ENCODE assay signal across 12 mouse cellular contexts in genomic region chr6:113662964-113663700, GRCm38 (mm10). TPM values are rescaled to one million over a fixed set of nuclear protein-coding genes. Genes with fewer than 3 reads are reported as not detected.
DNase-seq lines count a peak whose midpoint lies in the region; ATAC-seq and TF ChIP-seq lines count a peak whose summit lies in the region.
"Had no signal": no experiment of that assay in that cellular context is flagged by ENCODE, and none has a peak within 500 bp of the region (broad histone marks: within the 10 kb centered on the region; RNA-seq: fewer than 3 reads in every experiment).

No protein-coding gene starts in this region.

- no peak overlapping the region for H3K4me3 ChIP-seq in forebrain, postnatal 0 days (ENCODE audit: low read depth, low read length)
- H3K4me3 ChIP-seq in forebrain, embryonic 16.5 days (replicated peaks; ENCODE audit: low read length) = no peak overlapping the region
- H3K4me3 ChIP-seq in lung, postnatal 0 days (ENCODE audit: low read depth, low read length) = no peak overlapping the region
- H3K4me3 ChIP-seq in stomach, postnatal 0 days (ENCODE audit: low read depth, low read length) = no peak overlapping the region
- H3K4me3 ChIP-seq in hindbrain, embryonic 16.5 days (ENCODE audit: low read length) = no peak overlapping the region

- H3K27ac ChIP-seq in forebrain, postnatal 0 days (ENCODE audit: low read depth, low read length) = no peak overlapping the region
- no peak overlapping the region for H3K27ac ChIP-seq in forebrain, embryonic 16.5 days (ENCODE audit: low read length)
- no peak overlapping the region for H3K27ac ChIP-seq in lung, postnatal 0 days (ENCODE audit: low read length)
- no peak overlapping the region for H3K27ac ChIP-seq in stomach, postnatal 0 days (replicated peaks)
- H3K27ac ChIP-seq in hindbrain, embryonic 16.5 days (ENCODE audit: low read depth, low read length) = no peak overlapping the region

- H3K36me3 ChIP-seq in forebrain, postnatal 0 days (ENCODE audit: insufficient read depth) = no peaks in the 10 kb centered on the region
- no peaks in the 10 kb centered on the region for H3K36me3 ChIP-seq in forebrain, embryonic 16.5 days (ENCODE audit: control insufficient read depth, insufficient read depth)
- H3K36me3 ChIP-seq in lung, postnatal 0 days (ENCODE audit: insufficient read depth, low read length) = no peaks in the 10 kb centered on the region
- H3K36me3 ChIP-seq in stomach, postnatal 0 days (ENCODE audit: control insufficient read depth, insufficient read depth, low read length) = no peaks in the 10 kb centered on the region
- no peaks in the 10 kb centered on the region for H3K36me3 ChIP-seq in hindbrain, embryonic 16.5 days (ENCODE audit: control insufficient read depth, insufficient read depth, low read length)

- TF ChIP-seq EP300 in lung, postnatal 0 days (IDR thresholded peaks at IDR 0.05) = no peak
- TF ChIP-seq EP300 in stomach, postnatal 0 days (optimal IDR thresholded peaks at IDR 0.05) = no peak

- no peaks in the 10 kb centered on the region for H3K4me1 ChIP-seq in forebrain, postnatal 0 days (ENCODE audit: insufficient read depth)
- no peaks in the 10 kb centered on the region for H3K4me1 ChIP-seq in forebrain, embryonic 16.5 days (replicated peaks; ENCODE audit: control insufficient read depth, insufficient read depth, low read length)
- H3K4me1 ChIP-seq in lung, postnatal 0 days (ENCODE audit: insufficient read depth, low read depth, low read length) = no peaks in the 10 kb centered on the region; the same call in 1 of the 2 replicates
- no peaks in the 10 kb centered on the region for H3K4me1 ChIP-seq in stomach, postnatal 0 days (replicated peaks; ENCODE audit: control insufficient read depth, insufficient read depth)
- H3K4me1 ChIP-seq in hindbrain, embryonic 16.5 days (ENCODE audit: control insufficient read depth, insufficient read depth, low read depth, low read length) = no peaks in the 10 kb centered on the region

- no peaks in the 10 kb centered on the region for H3K9me3 ChIP-seq in forebrain, postnatal 0 days (ENCODE audit: low read length)
- H3K9me3 ChIP-seq in forebrain, embryonic 16.5 days (ENCODE audit: control insufficient read depth, low read length) = no peaks in the 10 kb centered on the region
- no peaks in the 10 kb centered on the region for H3K9me3 ChIP-seq in lung, postnatal 0 days (ENCODE audit: low read length)
- H3K9me3 ChIP-seq in stomach, postnatal 0 days (ENCODE audit: control insufficient read depth, low read length) = no peaks in the 10 kb centered on the region
- H3K9me3 ChIP-seq in hindbrain, embryonic 16.5 days (ENCODE audit: control insufficient read depth, low read length) = no peaks in the 10 kb centered on the region

- no peak overlapping the region for H3K9ac ChIP-seq in forebrain, postnatal 0 days
- H3K9ac ChIP-seq in forebrain, embryonic 16.5 days (replicated peaks; ENCODE audit: low read depth, low read length) = no peak overlapping the region
- H3K9ac ChIP-seq in lung, postnatal 0 days (replicated peaks; ENCODE audit: low read depth) = no peak overlapping the region
- no peak overlapping the region for H3K9ac ChIP-seq in stomach, postnatal 0 days (ENCODE audit: low read length)
- H3K9ac ChIP-seq in hindbrain, embryonic 16.5 days (ENCODE audit: low read depth, low read length) = no peak overlapping the region

- DNase-seq in forebrain, postnatal 0 days = no peak
- DNase-seq in lung, postnatal 0 days (ENCODE audit: low spot score) = peak; percentile 54
- no peak for DNase-seq in lung, postnatal 14 days
- no peak for DNase-seq in stomach, postnatal 0 days (ENCODE audit: low spot score)
- no peak for DNase-seq in frontal cortex, adult 2 months (ENCODE audit: extremely low spot score in 1 of 2, low spot score in 1 of 2)
- DNase-seq: kidney, postnatal 14 days; thymus, adult 2 months had no signal

- no peak overlapping the region for H3K4me2 ChIP-seq in forebrain, postnatal 0 days (ENCODE audit: low read depth)
- H3K4me2 ChIP-seq in forebrain, embryonic 16.5 days (ENCODE audit: low read length) = no peak overlapping the region
- H3K4me2 ChIP-seq in lung, postnatal 0 days (replicated peaks; ENCODE audit: low read depth, low read length) = no peak overlapping the region
- H3K4me2 ChIP-seq in stomach, postnatal 0 days (replicated peaks; ENCODE audit: low read depth) = no peak overlapping the region
- H3K4me2 ChIP-seq in hindbrain, embryonic 16.5 days (ENCODE audit: low read length) = no peak overlapping the region

- WGBS in forebrain, postnatal 0 days = 87% methylated on average over 8 of the region's 8 CpGs
- WGBS in forebrain, embryonic 16.5 days = 85% methylated on average over 8 of the region's 8 CpGs
- 89% methylated on average over 8 of the region's 8 CpGs for WGBS in lung, postnatal 0 days
- WGBS in stomach, postnatal 0 days = 90% methylated on average over 8 of the region's 8 CpGs
- 93% methylated on average over 8 of the region's 8 CpGs for WGBS in hindbrain, embryonic 16.5 days

- H3K27me3 ChIP-seq in forebrain, postnatal 0 days (ENCODE audit: insufficient read depth, low read length) = no peaks in the 10 kb centered on the region
- no peaks in the 10 kb centered on the region for H3K27me3 ChIP-seq in forebrain, embryonic 16.5 days (replicated peaks; ENCODE audit: control insufficient read depth, insufficient read depth, low read length)
- no peaks in the 10 kb centered on the region for H3K27me3 ChIP-seq in lung, postnatal 0 days (replicated peaks; ENCODE audit: insufficient read depth, low read length)
- no peaks in the 10 kb centered on the region for H3K27me3 ChIP-seq in stomach, postnatal 0 days (ENCODE audit: control insufficient read depth, insufficient read depth, low read length)
- no peaks in the 10 kb centered on the region for H3K27me3 ChIP-seq in hindbrain, embryonic 16.5 days (replicated peaks; ENCODE audit: control insufficient read depth, insufficient read depth, low read length)

- TF ChIP-seq CTCF in forebrain, postnatal 0 days (IDR thresholded peaks at IDR 0.05; ENCODE audit: low read depth) = 0 out of 2 replicates have a peak, but pooled peaks have one; percentile 3
- TF ChIP-seq CTCF in lung, postnatal 0 days (IDR thresholded peaks at IDR 0.05) = no peak; the same call in 1 of the 2 replicates
- peak; percentile 45 for TF ChIP-seq CTCF in stomach, postnatal 0 days (IDR thresholded peaks at IDR 0.05; ENCODE audit: low read depth)

- ATAC-seq in forebrain, postnatal 0 days = no peak
- no peak for ATAC-seq in forebrain, embryonic 16.5 days
- no peak for ATAC-seq in lung, postnatal 0 days
- ATAC-seq in common myeloid progenitor, adult 5-6 weeks (replicated peaks; ENCODE audit: low read depth, poor library complexity, severe bottlenecking) = peak; percentile 51; the same call in 1 of the 2 replicates
- ATAC-seq in stomach, postnatal 0 days (ENCODE audit: low FRiP score, low TSS enrichment) = no peak
- no peak for ATAC-seq in hindbrain, embryonic 16.5 days

RNA-seq across cellular contexts. Expression of gene Irak2, which starts 24.9 kb away (rescaled TPM):
- total RNA-seq in forebrain, postnatal 0 days (2014; rRNA removed) = 4.5 and 5.9 TPM in 2 replicates
- polyA plus RNA-seq in forebrain, postnatal 0 days (2015; fragmentation: Nextera tagmentation; extraction: Ambion mirVana) = 1.8 and 3.5 TPM in 2 replicates
- polyA plus RNA-seq in forebrain, embryonic 16.5 days (2015; fragmentation: Nextera tagmentation; extraction: Ambion mirVana) = 1.4 and 1.5 TPM in 2 replicates
- polyA plus RNA-seq in lung, postnatal 0 days (2015; fragmentation: Nextera tagmentation; extraction: Ambion mirVana) = 15.6 and 16.1 TPM in 2 replicates
- total RNA-seq in common myeloid progenitor, adult 5-6 weeks (2017) = 10.8 and 21.1 TPM in 2 replicates
- polyA plus RNA-seq in stomach, postnatal 0 days (2015; fragmentation: Nextera tagmentation; extraction: Ambion mirVana) = 9.6 and 10.2 TPM in 2 replicates
- polyA plus RNA-seq in hindbrain, embryonic 16.5 days (2015; fragmentation: Nextera tagmentation; extraction: Ambion mirVana) = 2.6 and 2.8 TPM in 2 replicates
- 31.3 and 34.9 TPM in 2 replicates for polyA plus RNA-seq in frontal cortex, adult 2 months (2012; rRNA removed)

RNA-seq across cellular contexts. Expression of gene Tatdn2, which starts 33.7 kb away (rescaled TPM):
- total RNA-seq in forebrain, postnatal 0 days (2014; rRNA removed) = 67.0 and 69.2 TPM in 2 replicates
- 1.4 and 1.7 TPM in 2 replicates for polyA plus RNA-seq in forebrain, postnatal 0 days (2015; fragmentation: Nextera tagmentation; extraction: Ambion mirVana)
- polyA plus RNA-seq in forebrain, embryonic 16.5 days (2015; fragmentation: Nextera tagmentation; extraction: Ambion mirVana) = 1.1 and 1.6 TPM in 2 replicates
- polyA plus RNA-seq in lung, postnatal 0 days (2015; fragmentation: Nextera tagmentation; extraction: Ambion mirVana) = 1.1 and 1.3 TPM in 2 replicates
- 102 and 108 TPM in 2 replicates for total RNA-seq in common myeloid progenitor, adult 5-6 weeks (2017)
- 0.73 and 0.97 TPM in 2 replicates for polyA plus RNA-seq in stomach, postnatal 0 days (2015; fragmentation: Nextera tagmentation; extraction: Ambion mirVana)
- 0.56 and 1.3 TPM in 2 replicates for polyA plus RNA-seq in hindbrain, embryonic 16.5 days (2015; fragmentation: Nextera tagmentation; extraction: Ambion mirVana)
- 29.3 and 29.9 TPM in 2 replicates for polyA plus RNA-seq in frontal cortex, adult 2 months (2012; rRNA removed)

RNA-seq across cellular contexts. Expression of gene Vhl, which starts 39.4 kb away (rescaled TPM):
- 92.7 and 94.1 TPM in 2 replicates for total RNA-seq in forebrain, postnatal 0 days (2014; rRNA removed)
- 71.6 and 76.5 TPM in 2 replicates for polyA plus RNA-seq in forebrain, postnatal 0 days (2015; fragmentation: Nextera tagmentation; extraction: Ambion mirVana)
- polyA plus RNA-seq in forebrain, embryonic 16.5 days (2015; fragmentation: Nextera tagmentation; extraction: Ambion mirVana) = 78.1 and 82.2 TPM in 2 replicates
- polyA plus RNA-seq in lung, postnatal 0 days (2015; fragmentation: Nextera tagmentation; extraction: Ambion mirVana) = 28.2 and 30.6 TPM in 2 replicates
- 10.6 and 15.9 TPM in 2 replicates for total RNA-seq in common myeloid progenitor, adult 5-6 weeks (2017)
- 23.4 and 24.3 TPM in 2 replicates for polyA plus RNA-seq in stomach, postnatal 0 days (2015; fragmentation: Nextera tagmentation; extraction: Ambion mirVana)
- polyA plus RNA-seq in hindbrain, embryonic 16.5 days (2015; fragmentation: Nextera tagmentation; extraction: Ambion mirVana) = 73.0 and 74.5 TPM in 2 replicates
- 49.0 and 51.4 TPM in 2 replicates for polyA plus RNA-seq in frontal cortex, adult 2 months (2012; rRNA removed)

RNA-seq across cellular contexts. Expression of gene Ghrl, which starts 56.5 kb away (rescaled TPM):
- not detected in 2 replicates for total RNA-seq in forebrain, postnatal 0 days (2014; rRNA removed)
- polyA plus RNA-seq in forebrain, postnatal 0 days (2015; fragmentation: Nextera tagmentation; extraction: Ambion mirVana) = 0.61 TPM in 1 of 2 replicates, not detected in the other
- polyA plus RNA-seq in forebrain, embryonic 16.5 days (2015; fragmentation: Nextera tagmentation; extraction: Ambion mirVana) = 0.49 TPM in 1 of 2 replicates, not detected in the other
- 5.5 and 6.0 TPM in 2 replicates for polyA plus RNA-seq in lung, postnatal 0 days (2015; fragmentation: Nextera tagmentation; extraction: Ambion mirVana)
- not detected in 2 replicates for total RNA-seq in common myeloid progenitor, adult 5-6 weeks (2017)
- polyA plus RNA-seq in stomach, postnatal 0 days (2015; fragmentation: Nextera tagmentation; extraction: Ambion mirVana) = 514 and 560 TPM in 2 replicates
- polyA plus RNA-seq in hindbrain, embryonic 16.5 days (2015; fragmentation: Nextera tagmentation; extraction: Ambion mirVana) = 0.93 and 1.2 TPM in 2 replicates
- 0.23 and 0.30 TPM in 2 replicates for polyA plus RNA-seq in frontal cortex, adult 2 months (2012; rRNA removed)
- total RNA-seq: left cerebral cortex, adult 18-20 months had no signal
- polyA plus RNA-seq: heart, embryonic 14.5 days had no signal

RNA-seq across cellular contexts. Expression of gene Brk1, which starts 58.6 kb away (rescaled TPM):
- 217 and 235 TPM in 2 replicates for total RNA-seq in forebrain, postnatal 0 days (2014; rRNA removed)
- 306 and 340 TPM in 2 replicates for polyA plus RNA-seq in forebrain, postnatal 0 days (2015; fragmentation: Nextera tagmentation; extraction: Ambion mirVana)
- polyA plus RNA-seq in forebrain, embryonic 16.5 days (2015; fragmentation: Nextera tagmentation; extraction: Ambion mirVana) = 231 and 240 TPM in 2 replicates
- 215 and 225 TPM in 2 replicates for polyA plus RNA-seq in lung, postnatal 0 days (2015; fragmentation: Nextera tagmentation; extraction: Ambion mirVana)
- total RNA-seq in common myeloid progenitor, adult 5-6 weeks (2017) = 115 and 131 TPM in 2 replicates
- polyA plus RNA-seq in stomach, postnatal 0 days (2015; fragmentation: Nextera tagmentation; extraction: Ambion mirVana) = 199 and 201 TPM in 2 replicates
- 246 and 270 TPM in 2 replicates for polyA plus RNA-seq in hindbrain, embryonic 16.5 days (2015; fragmentation: Nextera tagmentation; extraction: Ambion mirVana)
- polyA plus RNA-seq in frontal cortex, adult 2 months (2012; rRNA removed) = 371 and 428 TPM in 2 replicates

Comparison
In these comparisons a context has a peak if more than half of its experiments do, and no peak if none do; other contexts are left out.
1. RNA of gene Tatdn2, which starts 33.7 kb away (polyA plus RNA-seq): 29.3 to 29.9 TPM in frontal cortex, adult 2 months; 1.4 to 1.7 TPM in forebrain, postnatal 0 days, 1.1 to 1.6 TPM in forebrain, embryonic 16.5 days, 1.1 to 1.3 TPM in lung, postnatal 0 days, 0.73 to 0.97 TPM in stomach, postnatal 0 days and 0.56 to 1.3 TPM in hindbrain, embryonic 16.5 days; every median in the first group is over 10 times any median in the second.